Mouse (Mus musculus): ENCODE data around the gene Rnf183.

DNA sequence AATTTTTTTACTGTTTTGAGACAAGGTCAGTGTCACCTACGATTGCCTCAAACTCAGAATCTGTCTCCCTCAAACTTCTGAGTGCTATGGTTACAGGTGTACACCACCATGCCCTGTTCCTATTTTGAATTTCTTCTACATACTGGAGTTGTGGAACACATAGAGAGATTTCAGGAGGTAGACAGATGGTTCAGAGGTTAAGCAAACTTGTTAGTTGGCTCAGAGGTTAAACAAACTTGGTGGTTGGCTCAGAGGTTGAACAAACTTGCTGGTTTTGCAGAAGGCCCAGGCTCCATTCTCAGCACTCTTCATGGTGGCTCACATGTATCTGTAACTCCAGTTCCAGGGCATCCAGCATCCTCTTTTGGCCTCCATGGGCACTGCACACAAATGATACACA is 50.9 kb downstream of the Rnf183 start:
- no peak for TF ChIP-seq CTCF (IDR thresholded peaks at IDR 0.05; ENCODE audit: extremely low read depth, insufficient read length, insufficient replicate concordance, low read depth, low read length)
- no peak for TF ChIP-seq POLR2A (IDR thresholded peaks at IDR 0.05; ENCODE audit: low read depth, low read length)

All from small intestine, adult 2 months (tissue).